Mouse (Mus musculus) liver, embryonic 16.5 days (tissue): Measurements from ENCODE around the gene Polk. TPM values are rescaled to one million over a fixed set of nuclear protein-coding genes. Genes with fewer than 3 reads are reported as not detected.

ENCODE experiments used
- ATAC-seq: fragments of 200-750 bp; cut with Nextera tagmentation; 2 replicates; pipeline ENCODE4 v1.8.0; 2017; ENCODE audit warnings: low read depth, mild to moderate bottlenecking, moderate number of reproducible peaks, moderate library complexity
- H3K27ac ChIP-seq: fragments of 300-500 bp; sonication (generic); 2 replicates; pipeline ENCODE4 v1.5.1; 2014; ENCODE audit warnings: mild to moderate bottlenecking, low read length
- H3K27me3 ChIP-seq: fragments of 300-500 bp; sonication (generic); 2 replicates; pipeline ENCODE4 v1.6.1; 2014; ENCODE audit warnings: low read depth, low read length, mixed read lengths; ENCODE audit not compliant: control insufficient read depth, insufficient read depth
- H3K36me3 ChIP-seq: fragments of 300-500 bp; sonication (generic); 2 replicates; pipeline ENCODE4 v1.6.1; 2014; ENCODE audit warnings: mild to moderate bottlenecking; ENCODE audit not compliant: control insufficient read depth, insufficient read depth
- H3K4me1 ChIP-seq: fragments of 300-500 bp; sonication (generic); 2 replicates; pipeline ENCODE4 v1.6.1; 2014; ENCODE audit warnings: low read depth, low read length, mixed read lengths; ENCODE audit not compliant: control insufficient read depth
- H3K4me2 ChIP-seq: fragments of 300-500 bp; sonication (generic); 2 replicates; pipeline ENCODE4 v1.6.1; 2014; ENCODE audit warnings: low read depth, low read length, mixed read lengths
- H3K4me3 ChIP-seq: fragments of 300-500 bp; sonication (generic); 2 replicates; pipeline ENCODE4 v1.5.1; 2014; ENCODE audit warnings: low read depth, mild to moderate bottlenecking, low read length
- H3K9ac ChIP-seq: fragments of 300-500 bp; sonication (generic); 2 replicates; pipeline ENCODE4 v1.6.1; 2014; ENCODE audit warnings: low read depth, low read length
- H3K9me3 ChIP-seq: fragments of 300-500 bp; sonication (generic); replicated peaks from 2 replicates; pipeline ENCODE4 v1.6.1; 2016; ENCODE audit warnings: low read length; ENCODE audit not compliant: control insufficient read depth
- WGBS: fragments of 180-500 bp; shearing (Covaris S2); extraction: QIAGEN DNeasy Blood & Tissue Kit; methylation state at CpG from one replicate; pipeline ENCODE4 v1.1.7; 2014; ENCODE audit not compliant: insufficient replicate concordance; 5-methylcytosine and 5-hydroxymethylcytosine counted together
- polyA plus RNA-seq: library from polyadenylated mRNA; unstranded; fragments of >200 nt; fragmentation: Nextera tagmentation; extraction: Ambion mirVana; gene quantifications from 2 replicates; pipeline ENCODE4 v1.2.1, GENCODE M21; 2015

The Polk gene
- polyA plus RNA-seq, 1 experiment from 2014 or later: 3.8 TPM

DNA sequence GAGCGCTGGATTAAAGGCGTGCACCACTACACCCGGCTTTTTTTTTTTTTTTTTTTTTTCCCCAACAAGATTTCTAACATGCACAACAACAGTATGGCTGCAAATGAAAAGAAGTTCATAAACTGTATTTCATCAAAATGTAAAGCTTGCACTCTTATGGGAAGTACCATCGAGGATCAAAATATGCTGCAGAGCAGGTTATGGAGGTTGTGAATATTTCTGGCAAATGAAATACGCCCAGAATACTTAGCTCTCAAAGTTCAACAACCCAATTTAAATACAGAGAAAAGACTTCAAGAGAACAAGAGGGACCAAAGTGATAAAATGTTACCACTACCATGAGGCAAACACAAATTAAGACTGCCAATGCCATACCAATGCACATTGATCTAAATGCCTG, 73.7 kb downstream of the Polk start:
- WGBS: 62% methylated on average over 5 of the region's 5 CpGs
- H3K27me3 ChIP-seq: no peaks in the 10 kb centered on the region
- H3K4me3 ChIP-seq: no peak overlapping the region
- H3K36me3 ChIP-seq: no peaks in the 10 kb centered on the region
- ATAC-seq: no peak
- no peaks in the 10 kb centered on the region for H3K9me3 ChIP-seq
- H3K4me1 ChIP-seq: no peaks in the 10 kb centered on the region
- no peak overlapping the region for H3K9ac ChIP-seq
- no peak overlapping the region for H3K4me2 ChIP-seq
- no peak overlapping the region for H3K27ac ChIP-seq

- WGBS: 60% methylated on average over 5 of the region's 5 CpGs
- H3K4me3 ChIP-seq: no peak overlapping the region
- no peak overlapping the region for H3K9ac ChIP-seq
- H3K4me2 ChIP-seq: no peak overlapping the region
- H3K27ac ChIP-seq: no peak overlapping the region
- no peaks in the 10 kb centered on the region for H3K27me3 ChIP-seq
- H3K4me1 ChIP-seq: no peaks in the 10 kb centered on the region
- no peak for ATAC-seq
- no peaks in the 10 kb centered on the region for H3K9me3 ChIP-seq
- H3K36me3 ChIP-seq: no peaks in the 10 kb centered on the region
These were observed 77.1 kb downstream of the Polk start for GRCm38 (mm10) chr13:96465315-96465714.

- Histone ChIP-seq H3K27ac (no peak overlapping the region), H3K9ac (no peak overlapping the region), H3K4me1 (no peaks in the 10 kb centered on the region), H3K9me3 (no peaks in the 10 kb centered on the region), H3K4me3 (no peak overlapping the region), H3K4me2 (no peak overlapping the region), H3K27me3 (no peaks in the 10 kb centered on the region), H3K36me3 (no peaks in the 10 kb centered on the region)
- 63% methylated on average over 1 of the region's 1 CpGs for WGBS
- no peak for ATAC-seq
These were observed 79.7 kb downstream of the Polk start for GRCm38 (mm10) chr13:96462644-96463043.

DNA sequence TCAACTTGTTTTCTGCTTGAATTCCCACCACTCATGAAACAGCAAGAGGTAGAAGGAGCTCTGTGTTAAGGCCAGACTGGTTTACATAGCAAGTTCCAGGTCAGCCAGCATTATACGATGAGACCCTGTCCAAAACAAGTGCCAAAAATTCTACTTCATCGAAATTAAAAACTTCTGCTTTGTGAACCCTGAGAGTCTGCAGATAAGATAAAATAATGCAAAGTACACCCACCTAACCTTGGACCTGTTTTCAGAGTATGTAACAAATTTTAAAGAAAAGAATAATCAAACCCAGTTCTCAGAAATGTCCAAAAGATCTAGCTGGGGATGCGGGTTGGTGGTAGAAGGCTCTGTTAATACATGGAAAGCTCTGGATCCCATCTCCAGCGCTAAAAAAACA, 83.8 kb downstream of the Polk start:
- Histone ChIP-seq H3K27me3 (no peaks in the 10 kb centered on the region), H3K9ac (no peak overlapping the region), H3K36me3 (no peaks in the 10 kb centered on the region), H3K9me3 (no peaks in the 10 kb centered on the region), H3K27ac (no peak overlapping the region), H3K4me3 (no peak overlapping the region), H3K4me2 (no peak overlapping the region), H3K4me1 (no peaks in the 10 kb centered on the region)
- WGBS: 67% methylated on average over 4 of the region's 4 CpGs
- no peak for ATAC-seq

DNA sequence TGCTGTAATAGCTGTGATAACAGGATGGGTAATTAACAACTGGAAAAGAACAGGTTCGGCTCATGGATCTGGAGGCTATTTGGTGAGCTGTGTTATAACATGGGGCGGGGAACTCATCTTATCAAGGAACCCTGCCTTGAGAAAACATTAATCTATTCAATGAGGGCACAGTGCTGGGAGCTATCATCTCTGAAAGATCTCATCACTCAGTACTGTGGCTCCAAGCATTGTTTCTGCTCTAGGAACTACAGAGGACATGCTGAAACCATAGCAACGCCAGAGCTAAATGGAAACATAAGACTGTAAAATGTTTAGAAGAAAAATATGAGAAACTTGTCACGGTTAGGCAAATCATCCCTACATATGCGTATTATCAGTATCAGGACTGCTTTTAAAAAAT, 84.4 kb downstream of the Polk start:
- H3K9me3 ChIP-seq: no peaks in the 10 kb centered on the region
- no peak for ATAC-seq
- no peak overlapping the region for H3K27ac ChIP-seq
- no peaks in the 10 kb centered on the region for H3K4me1 ChIP-seq
- no peak overlapping the region for H3K9ac ChIP-seq
- H3K4me3 ChIP-seq: no peak overlapping the region
- no peak overlapping the region for H3K4me2 ChIP-seq
- no peaks in the 10 kb centered on the region for H3K36me3 ChIP-seq
- WGBS: 63% methylated on average over 5 of the region's 5 CpGs
- no peaks in the 10 kb centered on the region for H3K27me3 ChIP-seq

DNA sequence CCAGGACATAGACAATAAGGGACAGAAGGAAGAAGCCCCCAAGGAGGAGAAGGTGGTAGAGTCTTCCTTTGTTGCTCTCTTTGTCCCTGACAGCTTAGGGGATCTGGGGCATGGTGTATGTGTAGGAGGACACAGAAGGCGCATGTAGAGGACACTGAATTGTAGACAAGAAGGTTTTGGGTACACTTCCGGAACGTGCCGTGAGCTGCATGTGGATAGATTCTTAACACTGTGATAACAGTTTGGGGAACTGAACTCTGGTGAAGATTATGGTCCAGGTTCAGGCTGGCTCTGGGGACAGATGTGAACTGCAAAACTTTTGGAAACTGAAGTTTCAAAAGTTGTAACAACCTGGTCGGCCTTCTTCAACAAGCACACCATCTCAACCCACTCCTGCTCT, 84.8 kb downstream of the Polk start:
- Histone ChIP-seq H3K36me3 (no peaks in the 10 kb centered on the region), H3K4me1 (no peaks in the 10 kb centered on the region), H3K27ac (no peak overlapping the region), H3K27me3 (no peaks in the 10 kb centered on the region), H3K4me3 (no peak overlapping the region), H3K4me2 (no peak overlapping the region), H3K9ac (no peak overlapping the region), H3K9me3 (no peaks in the 10 kb centered on the region)
- ATAC-seq: no peak
- WGBS: 65% methylated on average over 5 of the region's 5 CpGs

DNA sequence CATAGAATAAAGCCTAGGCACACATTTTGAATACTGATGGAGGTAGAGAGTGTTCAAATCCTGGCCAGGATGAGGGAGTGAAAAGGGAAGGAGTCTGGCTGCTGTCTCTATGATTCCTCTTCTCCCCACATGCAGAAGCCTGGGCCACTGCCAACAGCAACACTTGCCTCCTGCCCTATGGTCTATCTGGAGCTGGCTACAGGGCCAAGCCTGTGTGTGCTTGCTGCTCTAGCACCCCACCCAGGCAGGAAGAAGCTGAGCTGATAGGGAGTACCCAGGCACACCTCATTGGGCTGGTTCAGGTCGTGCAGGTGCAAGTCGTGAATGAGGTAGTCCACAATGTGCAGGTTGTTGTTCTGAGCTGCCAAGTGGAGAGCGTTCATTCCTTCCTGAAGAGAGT, 88.1 kb downstream of the Polk start:
- no peaks in the 10 kb centered on the region for H3K4me1 ChIP-seq
- no peaks in the 10 kb centered on the region for H3K9me3 ChIP-seq
- H3K36me3 ChIP-seq: no peaks in the 10 kb centered on the region
- WGBS: 60% methylated on average over 3 of the region's 3 CpGs
- H3K27ac ChIP-seq: no peak overlapping the region
- H3K4me3 ChIP-seq: no peak overlapping the region
- no peak for ATAC-seq
- H3K4me2 ChIP-seq: no peak overlapping the region
- no peak overlapping the region for H3K9ac ChIP-seq
- no peaks in the 10 kb centered on the region for H3K27me3 ChIP-seq

DNA sequence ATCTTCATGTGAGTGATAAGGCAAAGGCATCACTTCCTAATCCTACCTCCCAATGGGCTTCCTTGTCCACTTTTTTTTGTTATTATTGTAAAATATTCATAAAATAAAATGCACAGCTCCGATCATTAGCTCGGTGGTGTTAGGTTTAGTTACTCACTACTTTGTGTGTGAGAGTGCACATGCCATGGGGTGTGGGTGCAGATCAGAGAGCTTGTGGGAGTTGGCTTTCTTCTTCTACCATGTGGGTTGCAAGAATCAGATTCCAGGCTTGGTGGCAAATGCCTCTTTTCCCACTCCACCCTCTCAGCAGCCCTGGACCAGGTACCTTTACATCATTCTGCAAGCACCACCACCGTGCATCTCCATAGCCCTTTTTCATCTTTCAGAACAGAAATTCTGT, 89.8 kb downstream of the Polk start:
- Histone ChIP-seq H3K4me2 (no peak overlapping the region), H3K36me3 (no peaks in the 10 kb centered on the region), H3K27me3 (no peaks in the 10 kb centered on the region), H3K9ac (no peak overlapping the region), H3K4me3 (no peak overlapping the region), H3K27ac (no peak overlapping the region), H3K4me1 (no peaks in the 10 kb centered on the region), H3K9me3 (no peaks in the 10 kb centered on the region)
- WGBS: 68% methylated on average over 3 of the region's 3 CpGs
- no peak for ATAC-seq

- Histone ChIP-seq H3K4me2 (no peak overlapping the region), H3K27me3 (no peaks in the 10 kb centered on the region), H3K27ac (no peak overlapping the region), H3K9me3 (no peaks in the 10 kb centered on the region), H3K9ac (no peak overlapping the region), H3K36me3 (no peaks in the 10 kb centered on the region), H3K4me3 (no peak overlapping the region), H3K4me1 (no peaks in the 10 kb centered on the region)
- ATAC-seq: no peak
- 75% methylated on average over 11 of the region's 11 CpGs for WGBS
These were observed 90.8 kb downstream of the Polk start for GRCm38 (mm10) chr13:96451386-96452140.
